20 mouse cellular contexts compared by ENCODE assay signal in the genomic region with DNA sequence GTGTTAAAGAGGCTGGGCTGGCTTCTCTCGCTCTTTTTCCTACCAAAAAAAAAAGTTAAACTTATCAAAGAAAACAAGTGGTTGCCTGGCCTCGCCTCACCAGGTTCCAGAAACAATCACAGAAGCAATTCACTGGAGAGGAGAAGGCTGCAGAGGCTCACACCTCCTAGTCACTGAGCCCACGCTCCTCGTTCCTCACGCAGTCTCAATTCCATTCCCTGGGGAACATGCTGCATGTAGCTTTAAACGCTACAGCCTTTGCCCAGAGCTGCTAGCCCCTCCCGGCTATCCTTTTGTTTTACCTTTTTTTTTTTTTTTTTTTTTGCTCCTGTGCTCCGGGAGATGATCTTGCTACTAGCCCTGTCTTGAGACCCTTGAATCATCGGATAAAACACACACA. TPM values are rescaled to one million over a fixed set of nuclear protein-coding genes. Genes with fewer than 3 reads are reported as not detected.
A peak's percentile ranks its signal among the peaks of the same experiment; 100 is the strongest.
DNase-seq lines count a peak whose midpoint lies in the region; ATAC-seq and TF ChIP-seq lines count a peak whose summit lies in the region.
"Had no signal": no experiment of that assay in that cellular context is flagged by ENCODE, and none has a peak within 500 bp of the region (broad histone marks: within the 10 kb centered on the region; RNA-seq: fewer than 3 reads in every experiment).

No protein-coding gene starts in this region.

- no peak overlapping the region for H3K9ac ChIP-seq in heart, embryonic 13.5 days
- 0 out of 2 replicates have a peak overlapping the region, but pooled peaks have one; percentile 4 for H3K9ac ChIP-seq in midbrain, embryonic 12.5 days (replicated peaks)
- no peak overlapping the region for H3K9ac ChIP-seq in midbrain, postnatal 0 days (replicated peaks; ENCODE audit: low read length, poor library complexity, severe bottlenecking)
- H3K9ac ChIP-seq in embryonic facial prominence, embryonic 13.5 days = no peak overlapping the region
- H3K9ac ChIP-seq: forebrain, embryonic 12.5 days; liver, embryonic 13.5 days; neural tube, embryonic 15.5 days had no signal

- no peaks in the 10 kb centered on the region for H3K36me3 ChIP-seq in heart, embryonic 13.5 days
- H3K36me3 ChIP-seq in midbrain, embryonic 12.5 days = no peaks in the 10 kb centered on the region
- H3K36me3 ChIP-seq in midbrain, postnatal 0 days (ENCODE audit: insufficient read depth, low read length) = no peaks in the 10 kb centered on the region
- no peaks in the 10 kb centered on the region for H3K36me3 ChIP-seq in embryonic facial prominence, embryonic 13.5 days
- H3K36me3 ChIP-seq: forebrain, embryonic 12.5 days; liver, embryonic 13.5 days; neural tube, embryonic 15.5 days had no signal

- no peaks in the 10 kb centered on the region for H3K9me3 ChIP-seq in heart, embryonic 13.5 days
- H3K9me3 ChIP-seq in midbrain, embryonic 12.5 days = no peaks in the 10 kb centered on the region
- no peaks in the 10 kb centered on the region for H3K9me3 ChIP-seq in midbrain, postnatal 0 days (ENCODE audit: low read length)
- no peaks in the 10 kb centered on the region for H3K9me3 ChIP-seq in embryonic facial prominence, embryonic 13.5 days
- H3K9me3 ChIP-seq: forebrain, embryonic 12.5 days; liver, embryonic 13.5 days; neural tube, embryonic 15.5 days had no signal

- no peak for TF ChIP-seq CTCF in midbrain, postnatal 0 days (IDR thresholded peaks at IDR 0.05)

- H3K4me2 ChIP-seq in heart, embryonic 13.5 days = peak overlapping the region; percentile 38
- H3K4me2 ChIP-seq in midbrain, embryonic 12.5 days (replicated peaks) = peak overlapping the region; percentile 20; the same call in 1 of the 2 replicates
- H3K4me2 ChIP-seq in midbrain, postnatal 0 days (ENCODE audit: low read depth, low read length, poor library complexity, severe bottlenecking) = no peak overlapping the region
- peak overlapping the region; percentile 18; the same call in 1 of the 2 replicates for H3K4me2 ChIP-seq in embryonic facial prominence, embryonic 13.5 days
- H3K4me2 ChIP-seq: forebrain, embryonic 12.5 days; liver, embryonic 13.5 days; neural tube, embryonic 15.5 days had no signal

- WGBS in heart, embryonic 13.5 days = 4% methylated on average over 9 of the region's 9 CpGs
- WGBS in midbrain, embryonic 12.5 days = 12% methylated on average over 9 of the region's 9 CpGs
- WGBS in midbrain, postnatal 0 days = 7% methylated on average over 9 of the region's 9 CpGs
- WGBS in embryonic facial prominence, embryonic 13.5 days = 5% methylated on average over 9 of the region's 9 CpGs

- no peaks in the 10 kb centered on the region for H3K27me3 ChIP-seq in heart, embryonic 13.5 days (replicated peaks)
- no peaks in the 10 kb centered on the region for H3K27me3 ChIP-seq in midbrain, embryonic 12.5 days
- H3K27me3 ChIP-seq in midbrain, postnatal 0 days (ENCODE audit: insufficient read depth, low read length) = no peaks in the 10 kb centered on the region
- no peaks in the 10 kb centered on the region for H3K27me3 ChIP-seq in embryonic facial prominence, embryonic 13.5 days
- H3K27me3 ChIP-seq: forebrain, embryonic 12.5 days; liver, embryonic 13.5 days; neural tube, embryonic 15.5 days had no signal

- no peak for DNase-seq in heart, postnatal 10 days
- no peak for DNase-seq in midbrain, postnatal 0 days (ENCODE audit: low spot score)
- DNase-seq in ovary, postnatal 10 days (ENCODE audit: low spot score) = no peak
- no peak for DNase-seq in cerebellum, adult 11 months
- DNase-seq: cerebellum, postnatal 14 days; gastrocnemius, adult 2 months; heart, adult 11 months; kidney, adult 9 months; liver, embryonic 13.5 days; thymus, postnatal 14 days had no signal

- intact Hi-C loops in heart, postnatal 10 days (cut with DNase I) = no loop called here

- no peak overlapping the region for H3K27ac ChIP-seq in heart, embryonic 13.5 days (replicated peaks)
- no peak overlapping the region for H3K27ac ChIP-seq in midbrain, embryonic 12.5 days (replicated peaks)
- H3K27ac ChIP-seq in midbrain, postnatal 0 days (ENCODE audit: low read depth, low read length) = no peak overlapping the region
- H3K27ac ChIP-seq in embryonic facial prominence, embryonic 13.5 days = no peak overlapping the region
- H3K27ac ChIP-seq: forebrain, embryonic 12.5 days; gastrocnemius, adult 2 months; liver, embryonic 13.5 days; neural tube, embryonic 15.5 days had no signal

- H3K4me1 ChIP-seq in heart, embryonic 13.5 days = peaks cover 10% of the 10 kb centered on the region; the same call in 1 of the 2 replicates
- peaks cover 11% of the 10 kb centered on the region for H3K4me1 ChIP-seq in midbrain, embryonic 12.5 days
- no peaks in the 10 kb centered on the region for H3K4me1 ChIP-seq in midbrain, postnatal 0 days (ENCODE audit: insufficient read depth, low read length)
- peaks cover 8% of the 10 kb centered on the region for H3K4me1 ChIP-seq in embryonic facial prominence, embryonic 13.5 days
- H3K4me1 ChIP-seq: liver, embryonic 13.5 days; neural tube, embryonic 15.5 days had no signal

- ATAC-seq in heart, embryonic 13.5 days (ENCODE audit: extremely low read depth, insufficient number of reproducible peaks, low FRiP score, low TSS enrichment) = no peak
- no peak for ATAC-seq in midbrain, embryonic 12.5 days (ENCODE audit: low FRiP score, low read depth)
- ATAC-seq in midbrain, postnatal 0 days (ENCODE audit: low FRiP score) = no peak
- no peak for ATAC-seq in embryonic facial prominence, embryonic 13.5 days (ENCODE audit: insufficient number of reproducible peaks, insufficient read depth, low FRiP score, low TSS enrichment, low read depth)
- ATAC-seq: inflammation-experienced regulatory T-cells, adult 6 months; lung, postnatal 0 days had no signal

- H3K4me3 ChIP-seq in heart, embryonic 13.5 days = no peak overlapping the region
- H3K4me3 ChIP-seq in midbrain, embryonic 12.5 days = no peak overlapping the region
- no peak overlapping the region for H3K4me3 ChIP-seq in midbrain, postnatal 0 days (ENCODE audit: low read depth, low read length)
- H3K4me3 ChIP-seq in embryonic facial prominence, embryonic 13.5 days = no peak overlapping the region
- H3K4me3 ChIP-seq: forebrain, embryonic 12.5 days; gastrocnemius, adult 2 months; liver, embryonic 13.5 days; myocyte; neural tube, embryonic 15.5 days had no signal

RNA-seq across cellular contexts. Expression of a gene that starts 31.6 kb away (rescaled TPM):
- 0.08 and 0.11 TPM in 2 replicates for polyA plus RNA-seq in heart, embryonic 13.5 days (2015; fragmentation: Nextera tagmentation; extraction: Ambion mirVana)
- total RNA-seq in heart, postnatal 10 days (2021) = under 1 TPM; 0.05 to 0.07 TPM
- polyA plus RNA-seq in midbrain, embryonic 12.5 days (2016; fragmentation: Nextera tagmentation; extraction: Ambion mirVana) = 0.64 and 0.70 TPM in 2 replicates
- 14.7 and 16.9 TPM in 2 replicates for total RNA-seq in midbrain, postnatal 0 days (2014; rRNA removed)
- 3.3 and 4.0 TPM in 2 replicates for polyA plus RNA-seq in midbrain, postnatal 0 days (2015; fragmentation: Nextera tagmentation; extraction: Ambion mirVana)
- polyA plus RNA-seq in embryonic facial prominence, embryonic 13.5 days (2015; fragmentation: Nextera tagmentation; extraction: Ambion mirVana) = 1.2 and 1.8 TPM in 2 replicates
- total RNA-seq: megakaryocyte progenitor cell, adult 5-6 weeks; MEL had no signal
- polyA plus RNA-seq: inflammation-experienced regulatory T-cells, adult 6 months; myocyte had no signal
